Mouse (Mus musculus) erythroblast, embryonic 14.5 days (primary cell): Measurements from ENCODE around the gene Rgl1.

Source experiments
- GATA1 ChIP-seq: IDR thresholded peaks from 2 replicates; pipeline ENCODE4 v1.6.1; 2012; ENCODE audit warnings: low read length, inconsistent platforms, mixed read lengths
- TAL1 ChIP-seq: IDR thresholded peaks from 3 replicates; pipeline ENCODE4 v1.6.1; 2012; ENCODE audit warnings: low read length, inconsistent platforms, mixed read lengths

DNA sequence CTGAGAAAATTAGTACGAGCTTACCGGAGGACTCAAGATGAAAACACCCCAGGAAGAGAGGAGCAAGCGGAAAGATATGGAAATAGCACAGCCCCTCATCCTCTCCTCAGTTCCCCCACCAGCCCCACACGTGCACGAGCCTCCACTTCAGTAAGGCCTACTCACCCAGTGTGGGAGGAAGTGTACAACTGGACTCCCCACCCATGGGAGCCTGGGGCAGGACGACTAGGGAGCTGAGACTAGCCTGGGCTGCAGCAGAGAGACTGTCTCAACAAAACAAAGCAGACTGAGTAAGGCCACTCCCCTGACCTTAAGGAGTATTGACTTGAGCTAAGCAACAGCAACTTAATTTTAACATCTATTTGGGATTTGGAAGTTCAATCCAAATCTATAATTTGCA lies 48.0 kb downstream of the Rgl1 start:
- TF ChIP-seq GATA1 (no peak), TAL1 (no peak)
